Mouse (Mus musculus) layer of hippocampus, adult 8-10 months (tissue): ENCODE measurements around the gene B3galnt2. TPM values are rescaled to one million over a fixed set of nuclear protein-coding genes. Genes with fewer than 3 reads are reported as not detected.

Experiments
- total RNA-seq, 4 experiments: library from RNA; stranded (reverse); gene quantifications; 2 replicates each; pipeline ENCODE4 v1.2.4; 2022

The B3galnt2 gene
- total RNA-seq, 4 experiments from 2014 or later = 16.1 to 21.5 (median 17.7) TPM

Other genes with a start within 250 kb of the B3galnt2 start
- gene Gng4, start 170.4 kb upstream of the B3galnt2 start, total RNA-seq = 10 to 100 TPM; 18.1 to 33.2 (median 25.4) TPM
- gene Tbce, start 85.2 kb downstream of the B3galnt2 start, total RNA-seq = 10 to 100 TPM; 81.8 to 99.9 (median 86.5) TPM
- gene Arid4b, start 108.8 kb downstream of the B3galnt2 start, total RNA-seq = 10 to 100 TPM; 43.4 to 52.0 (median 50.8) TPM
- 10 to 100 TPM; 53.0 to 74.1 (median 60.8) TPM for gene Ggps1, start 109.0 kb downstream of the B3galnt2 start, total RNA-seq